Mouse (Mus musculus) ES-Bruce4 (cell line): ENCODE results near the gene Ftsj3.

Experiments used
- CTCF ChIP-seq: IDR thresholded peaks from one replicate; pipeline ENCODE4 v1.8.1; 2011; ENCODE audit warnings: low read depth, low read length
- EP300 ChIP-seq: IDR thresholded peaks from 2 replicates; pipeline ENCODE4 v1.6.1; 2011; ENCODE audit warnings: low read depth, low read length; ENCODE audit not compliant: insufficient read depth
- POLR2A ChIP-seq: IDR thresholded peaks from one replicate; pipeline ENCODE4 v1.8.1; 2011; ENCODE audit warnings: low read length; ENCODE audit not compliant: insufficient read depth

DNA sequence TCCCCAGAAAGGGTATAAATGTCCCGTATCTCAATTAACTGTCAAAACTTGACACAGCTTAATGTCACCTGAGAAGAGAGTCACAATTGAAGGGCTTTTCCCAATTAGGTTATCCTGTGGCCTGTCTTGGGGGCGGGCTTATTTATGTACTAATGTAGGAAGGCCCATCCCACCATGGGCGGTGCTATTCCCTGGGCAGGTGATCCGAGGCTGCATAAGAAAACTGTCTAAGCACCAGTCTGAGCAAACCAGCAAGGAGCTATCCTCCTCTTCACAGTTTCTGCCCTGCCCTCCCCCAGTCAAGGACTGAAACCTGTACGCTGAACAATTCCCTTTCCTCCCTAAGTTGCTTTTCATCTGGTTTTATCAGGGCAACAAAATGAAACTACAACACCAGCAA is 34.5 kb upstream of the Ftsj3 start:
- TF ChIP-seq POLR2A (no peak), CTCF (no peak), EP300 (no peak)
